Mouse (Mus musculus) cortical plate, adult 2 months (tissue): ENCODE data around the gene Plekhh3. TPM values are rescaled to one million over a fixed set of nuclear protein-coding genes. Genes with fewer than 3 reads are reported as not detected.

Experiments
- H3K27ac ChIP-seq: fragments of 200-500 bp; 2 replicates; pipeline ENCODE4 v1.5.1; 2012; ENCODE audit warnings: low read length, control low read depth, inconsistent platforms; ENCODE audit not compliant: insufficient read depth
- H3K4me1 ChIP-seq: fragments of 200-500 bp; 2 replicates; pipeline ENCODE4 v1.6.1; 2011; ENCODE audit warnings: low read length; ENCODE audit not compliant: control insufficient read depth, insufficient read depth
- H3K4me3 ChIP-seq: fragments of 200-500 bp; 2 replicates; pipeline ENCODE4 v1.5.1; 2011; ENCODE audit warnings: mild to moderate bottlenecking, low read length, control low read depth; ENCODE audit not compliant: insufficient read depth
- CTCF ChIP-seq: fragments of 200-500 bp; IDR thresholded peaks from 2 replicates; pipeline ENCODE4 v1.5.1; 2011; ENCODE audit warnings: mild to moderate bottlenecking, control low read depth, low read length; ENCODE audit not compliant: insufficient read depth; ENCODE audit errors: extremely low read depth
- POLR2A ChIP-seq: fragments of 200-500 bp; IDR thresholded peaks from 2 replicates; pipeline ENCODE4 v1.6.1; 2011; ENCODE audit warnings: mild to moderate bottlenecking, low read length, control low read depth; ENCODE audit not compliant: insufficient read depth; ENCODE audit errors: extremely low read depth
- polyA plus RNA-seq: library from polyadenylated mRNA; depleted of rRNA; stranded (reverse); fragments of >200 nt; gene quantifications from 2 replicates; pipeline ENCODE4 v1.2.3, GENCODE M21; 2012

The Plekhh3 gene
- polyA plus RNA-seq, 1 experiment, result 15.8 TPM

GRCm38 (mm10) chr11:101187541-101187940 is 16.4 kb upstream of the Plekhh3 start:
- H3K27ac ChIP-seq, result no peak overlapping the region
- no peak overlapping the region for H3K4me3 ChIP-seq
- TF ChIP-seq POLR2A (no peak), CTCF (no peak)
- H3K4me1 ChIP-seq, result peaks cover 7% of the 10 kb centered on the region

- Histone ChIP-seq H3K4me3 (no peak overlapping the region), H3K27ac (no peak overlapping the region), H3K4me1 (peaks cover 7% of the 10 kb centered on the region)
- TF ChIP-seq CTCF (no peak), POLR2A (no peak)
Measured at GRCm38 (mm10) chr11:101186526-101187247, 15.5 kb upstream of the Plekhh3 start.

- Histone ChIP-seq H3K27ac (no peak overlapping the region), H3K4me1 (peaks cover 5% of the 10 kb centered on the region), H3K4me3 (no peak overlapping the region)
- no peak for TF ChIP-seq POLR2A
- TF ChIP-seq CTCF, result no peak
Measured at GRCm38 (mm10) chr11:101185441-101185840, 14.3 kb upstream of the Plekhh3 start.

- no peak overlapping the region for H3K4me3 ChIP-seq
- H3K27ac ChIP-seq, result no peak overlapping the region
- TF ChIP-seq CTCF (no peak), POLR2A (no peak)
- peaks cover 2% of the 10 kb centered on the region for H3K4me1 ChIP-seq
Measured at GRCm38 (mm10) chr11:101184984-101185383, 13.8 kb upstream of the Plekhh3 start.

GRCm38 (mm10) chr11:101182771-101183517 is 11.8 kb upstream of the Plekhh3 start:
- TF ChIP-seq CTCF (no peak), POLR2A (no peak)
- Histone ChIP-seq H3K27ac (no peak overlapping the region), H3K4me3 (no peak overlapping the region), H3K4me1 (no peaks in the 10 kb centered on the region)

- H3K4me3 ChIP-seq, result no peak overlapping the region
- TF ChIP-seq POLR2A (no peak), CTCF (no peak)
- H3K4me1 ChIP-seq, result no peaks in the 10 kb centered on the region
- no peak overlapping the region for H3K27ac ChIP-seq
Measured at GRCm38 (mm10) chr11:101181961-101182360, 10.8 kb upstream of the Plekhh3 start.

GRCm38 (mm10) chr11:101180846-101181740 is 9.9 kb upstream of the Plekhh3 start:
- Histone ChIP-seq H3K4me1 (no peaks in the 10 kb centered on the region), H3K27ac (no peak overlapping the region)
- TF ChIP-seq POLR2A (no peak), CTCF (peak; percentile 79)

GRCm38 (mm10) chr11:101180261-101180660 is 9.1 kb upstream of the Plekhh3 start:
- TF ChIP-seq POLR2A (no peak), CTCF (no peak)
- H3K4me1 ChIP-seq, result no peaks in the 10 kb centered on the region; the same call in 1 of the 2 replicates
- no peak overlapping the region for H3K27ac ChIP-seq
- H3K4me3 ChIP-seq, result no peak overlapping the region

More at GRCm38 (mm10) chr11:101180846-101181740, 9.9 kb upstream of the Plekhh3 start:
- H3K4me3 ChIP-seq, result no peak overlapping the region

GRCm38 (mm10) chr11:101179306-101179705 is 8.2 kb upstream of the Plekhh3 start:
- no peak overlapping the region for H3K4me3 ChIP-seq
- H3K27ac ChIP-seq, result no peak overlapping the region
- H3K4me1 ChIP-seq, result no peaks in the 10 kb centered on the region; the same call in 1 of the 2 replicates
- TF ChIP-seq CTCF, result no peak
- no peak for TF ChIP-seq POLR2A
